Mouse (Mus musculus) gastrocnemius, adult 18-20 months (tissue): ENCODE measurements around the gene Sgo2a. TPM values are rescaled to one million over a fixed set of nuclear protein-coding genes. Genes with fewer than 3 reads are reported as not detected.
"Not testable (repeated sequence)": the region's sequence is repeated elsewhere in the genome, so short reads cannot be mapped to it uniquely, and the experiment has no call there.

Source experiments
- DNase-seq: peaks from one replicate; pipeline ENCODE4 v3.0.0; 2021; ENCODE audit warnings: low spot score
- total RNA-seq, 2 experiments: library from RNA; stranded (reverse); gene quantifications; 2 replicates each; pipeline ENCODE4 v1.2.3; 2021

Sgo2a gene
- total RNA-seq, 2 experiments from 2014 or later = 0.27 to 0.31 TPM

- peak; percentile 85 for DNase-seq
Observed at GRCm38 (mm10) chr1:58030156-58030871, 34.5 kb downstream of the Sgo2a start.

GRCm38 (mm10) chr1:58031160-58031769 lies 35.5 kb downstream of the Sgo2a start:
- DNase-seq = peak; percentile 69

- not testable (repeated sequence) for DNase-seq
Observed at GRCm38 (mm10) chr1:58037306-58037705, 41.5 kb downstream of the Sgo2a start.

GRCm38 (mm10) chr1:58045076-58045475 lies 49.3 kb downstream of the Sgo2a start:
- DNase-seq = no peak

GRCm38 (mm10) chr1:58045546-58045945 lies 49.8 kb downstream of the Sgo2a start:
- DNase-seq = no peak

GRCm38 (mm10) chr1:58046721-58047290 lies 51.0 kb downstream of the Sgo2a start:
- no peak for DNase-seq

GRCm38 (mm10) chr1:58049126-58049525 lies 53.4 kb downstream of the Sgo2a start:
- no peak for DNase-seq

- DNase-seq = no peak
Observed at GRCm38 (mm10) chr1:58055598-58055997, 59.8 kb downstream of the Sgo2a start.

- DNase-seq = no peak
Observed at GRCm38 (mm10) chr1:58056074-58056807, 60.5 kb downstream of the Sgo2a start.

- no peak for DNase-seq
Observed at GRCm38 (mm10) chr1:58056939-58057338, 61.2 kb downstream of the Sgo2a start.

- DNase-seq = no peak
Observed at GRCm38 (mm10) chr1:58058846-58059245, 63.1 kb downstream of the Sgo2a start.

GRCm38 (mm10) chr1:58062131-58062530 lies 66.4 kb downstream of the Sgo2a start:
- no peak for DNase-seq

- no peak for DNase-seq
Observed at GRCm38 (mm10) chr1:58065151-58065550, 69.4 kb downstream of the Sgo2a start.

GRCm38 (mm10) chr1:58065606-58066005 lies 69.8 kb downstream of the Sgo2a start:
- peak; percentile 31 for DNase-seq

- no peak for DNase-seq
Observed at GRCm38 (mm10) chr1:58069181-58069580, 73.4 kb downstream of the Sgo2a start.

- no peak for DNase-seq
Observed at GRCm38 (mm10) chr1:58070091-58070490, 74.3 kb downstream of the Sgo2a start.

- DNase-seq = no peak
Observed at GRCm38 (mm10) chr1:58071006-58071405, 75.2 kb downstream of the Sgo2a start.

GRCm38 (mm10) chr1:58071509-58071908 lies 75.7 kb downstream of the Sgo2a start:
- no peak for DNase-seq

GRCm38 (mm10) chr1:58072416-58072815 lies 76.6 kb downstream of the Sgo2a start:
- no peak for DNase-seq

GRCm38 (mm10) chr1:58072991-58073730 lies 77.4 kb downstream of the Sgo2a start:
- peak; percentile 13 for DNase-seq

- DNase-seq = no peak
Observed at GRCm38 (mm10) chr1:58074266-58074665, 78.5 kb downstream of the Sgo2a start.
